Mouse (Mus musculus) thymus, postnatal 10 days (tissue): ENCODE data around the gene Rab11fip5.

Experiments used
- DNase-seq, 2 experiments: peaks; one replicate each; pipeline ENCODE4 v3.0.0; 2021; ENCODE audit warnings: low spot score in 2 of 2

Gene Rab11fip5

GRCm38 (mm10) chr6:85373066-85373860 lies 1.2 kb downstream of the Rab11fip5 start:
- DNase-seq, result no peak

DNA sequence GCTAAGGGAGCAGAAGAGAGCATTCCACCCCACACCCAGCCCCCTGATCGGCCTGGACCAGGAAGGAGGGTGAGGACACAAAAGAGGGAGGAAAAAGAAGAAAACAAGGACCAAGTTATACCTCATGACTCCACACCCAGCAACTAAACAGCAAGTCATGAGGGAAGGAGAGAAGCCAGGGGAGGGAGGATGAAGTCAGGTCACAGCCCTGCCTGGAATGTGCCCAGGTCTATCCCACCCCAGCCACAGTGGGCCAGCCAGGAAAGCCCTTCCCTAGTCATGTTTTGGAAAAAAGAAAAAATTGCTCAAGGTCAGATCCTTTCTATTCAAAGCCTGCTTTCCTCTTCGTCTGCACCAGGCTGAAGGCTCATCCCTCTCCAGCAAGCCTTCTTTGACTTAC lies 1.9 kb downstream of the Rab11fip5 start:
- no peak for DNase-seq

- DNase-seq, result no peak
Observed at GRCm38 (mm10) chr6:85371859-85372405, 2.5 kb downstream of the Rab11fip5 start.

GRCm38 (mm10) chr6:85370666-85371430 lies 3.6 kb downstream of the Rab11fip5 start:
- no peak for DNase-seq

GRCm38 (mm10) chr6:85370041-85370440 lies 4.4 kb downstream of the Rab11fip5 start:
- DNase-seq, result no peak

DNA sequence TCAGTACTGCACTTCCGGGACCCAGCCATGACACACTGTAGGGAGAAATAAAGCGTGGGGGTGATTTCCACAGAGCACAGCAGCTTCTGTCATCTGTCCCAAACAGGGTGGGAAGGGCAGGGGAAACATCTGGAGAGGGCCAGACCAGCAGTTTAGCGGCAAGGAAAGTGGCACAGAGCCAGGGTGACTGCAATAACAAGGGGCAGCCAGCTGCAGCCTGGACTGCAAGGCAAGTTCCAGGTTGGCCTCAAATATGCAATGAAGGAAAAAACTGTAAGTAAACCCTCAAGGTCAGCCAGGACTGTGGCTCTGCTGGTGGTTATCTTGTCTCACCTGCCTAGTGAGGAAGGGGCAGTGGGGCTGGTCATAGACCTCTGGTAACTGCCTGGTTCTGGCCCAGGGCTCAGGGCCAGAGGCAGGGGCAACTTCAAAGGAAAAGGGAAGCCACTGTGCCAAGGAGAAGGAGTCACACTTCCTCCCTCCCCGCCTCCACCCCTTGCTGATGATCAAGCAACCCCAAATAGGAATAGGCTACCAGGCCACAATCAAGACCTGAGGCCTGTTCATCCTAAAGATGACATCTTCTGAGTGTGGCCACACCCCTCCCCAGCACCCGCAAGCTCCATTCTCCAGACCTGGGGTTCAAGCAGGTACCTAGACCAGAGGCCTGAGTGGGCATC lies 5.1 kb downstream of the Rab11fip5 start:
- DNase-seq, result no peak

GRCm38 (mm10) chr6:85368722-85369121 lies 5.7 kb downstream of the Rab11fip5 start:
- no peak for DNase-seq

- DNase-seq, result no peak
Observed at GRCm38 (mm10) chr6:85368166-85368565, 6.3 kb downstream of the Rab11fip5 start.

DNA sequence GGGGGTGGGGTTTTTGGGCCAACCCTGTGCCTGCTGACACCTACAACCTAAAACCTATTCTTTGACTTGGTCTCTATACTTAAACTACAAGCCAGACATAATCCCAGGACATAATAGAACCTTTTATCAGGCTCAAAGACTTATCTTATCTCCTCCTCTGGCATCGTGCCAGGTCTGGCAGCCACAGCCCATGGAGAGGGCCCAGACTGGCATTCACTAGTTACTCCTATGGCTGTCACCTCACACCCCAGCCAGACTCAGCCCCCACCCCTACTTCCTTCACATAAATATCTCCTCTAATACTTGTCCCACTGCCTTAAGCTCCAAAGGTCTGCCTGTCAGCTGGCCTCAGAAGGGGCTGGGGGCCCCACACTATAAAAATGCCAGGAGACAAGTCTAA lies 8.0 kb downstream of the Rab11fip5 start:
- no peak for DNase-seq

DNA sequence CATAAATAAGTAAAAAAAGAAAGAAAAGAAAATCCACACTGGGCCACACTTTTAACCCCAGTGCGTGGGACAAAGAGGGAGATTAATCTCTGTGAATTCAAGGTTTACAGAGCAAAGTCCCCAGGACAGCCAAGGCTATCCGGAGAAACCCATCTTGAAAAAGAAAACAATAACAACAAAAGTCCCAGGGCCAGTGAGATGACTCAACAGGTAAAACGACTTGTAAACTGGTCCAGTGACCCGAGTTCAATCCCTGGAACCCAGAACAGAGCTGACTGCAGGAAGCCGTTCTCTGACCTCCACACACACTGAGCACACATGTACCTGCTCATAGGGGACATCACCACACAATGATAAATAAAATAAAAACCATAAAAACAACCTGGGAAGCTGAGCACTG lies 10.0 kb downstream of the Rab11fip5 start:
- no peak for DNase-seq

GRCm38 (mm10) chr6:85363906-85364260 lies 10.6 kb downstream of the Rab11fip5 start:
- DNase-seq, result no peak

DNA sequence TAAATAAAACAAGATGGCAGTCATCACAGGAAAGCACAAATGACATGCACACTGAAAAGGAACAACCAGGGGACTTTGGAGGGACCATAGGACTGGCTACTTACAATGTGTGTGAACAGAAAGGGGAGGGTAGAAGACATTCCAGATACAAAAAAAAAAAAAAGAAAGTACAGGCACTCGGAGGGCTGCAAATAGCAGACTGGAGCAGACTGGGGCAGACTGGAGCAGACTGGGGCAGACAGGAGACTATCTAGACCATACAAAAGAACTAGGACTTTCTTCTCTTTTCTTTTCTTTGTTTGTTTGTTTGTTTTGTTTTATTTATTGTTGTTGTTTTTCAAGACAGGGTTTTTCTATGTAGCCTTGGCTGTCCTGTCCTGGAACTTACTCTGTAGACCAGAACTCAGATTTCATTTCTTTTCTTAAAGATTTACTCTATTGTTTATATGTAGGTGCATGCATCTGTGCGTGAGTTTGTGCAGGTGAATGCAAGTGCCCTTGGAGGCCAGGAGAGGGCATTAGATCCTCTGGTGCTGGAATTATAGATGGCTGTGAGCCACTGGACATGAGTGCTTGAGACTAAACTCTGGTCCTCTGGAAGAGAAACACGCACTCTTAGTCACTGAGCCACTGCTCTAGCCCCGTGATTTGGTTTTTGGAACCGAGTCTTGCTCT lies 11.1 kb downstream of the Rab11fip5 start:
- DNase-seq, result no peak

- no peak for DNase-seq
Observed at GRCm38 (mm10) chr6:85362610-85363009, 11.8 kb downstream of the Rab11fip5 start.

DNA sequence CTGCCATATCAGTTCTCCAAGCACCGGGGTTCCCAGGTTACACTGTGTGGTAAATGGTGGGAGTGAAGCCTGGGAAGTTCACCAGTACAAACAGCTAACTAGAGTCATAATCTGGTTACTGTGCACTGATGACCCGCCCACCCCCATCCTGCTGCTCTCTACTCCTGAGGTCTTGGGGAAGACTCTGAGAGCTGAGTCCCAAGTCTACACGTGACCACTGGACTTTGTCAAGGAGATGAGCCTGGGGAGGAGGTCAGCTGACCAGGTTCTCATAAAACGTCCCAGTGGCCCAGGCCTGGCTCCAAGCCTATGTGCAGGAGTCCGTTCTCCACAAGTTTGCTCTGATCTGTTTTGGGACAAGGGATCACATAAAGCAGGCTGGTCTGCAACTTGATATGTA lies 14.1 kb downstream of the Rab11fip5 start:
- no peak for DNase-seq

DNA sequence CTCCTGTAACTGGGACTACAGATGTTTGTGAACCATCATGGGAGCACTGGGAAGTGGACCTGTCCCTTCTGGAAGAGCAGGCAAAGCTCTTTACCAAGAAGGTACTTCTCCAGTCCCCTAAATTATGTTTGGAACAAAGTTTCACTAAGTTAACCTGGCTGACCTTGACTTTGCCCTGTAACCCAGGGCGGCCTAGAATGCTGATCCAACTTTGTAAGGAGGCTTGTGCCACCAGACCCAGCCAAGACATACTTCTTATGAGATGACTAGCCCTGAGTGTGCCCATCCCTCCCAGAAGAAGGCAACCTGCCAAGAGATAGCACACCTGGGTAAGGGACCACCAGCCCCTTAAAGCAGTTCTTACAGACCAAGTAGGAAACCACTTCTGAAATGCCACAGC lies 15.6 kb downstream of the Rab11fip5 start:
- no peak for DNase-seq

DNA sequence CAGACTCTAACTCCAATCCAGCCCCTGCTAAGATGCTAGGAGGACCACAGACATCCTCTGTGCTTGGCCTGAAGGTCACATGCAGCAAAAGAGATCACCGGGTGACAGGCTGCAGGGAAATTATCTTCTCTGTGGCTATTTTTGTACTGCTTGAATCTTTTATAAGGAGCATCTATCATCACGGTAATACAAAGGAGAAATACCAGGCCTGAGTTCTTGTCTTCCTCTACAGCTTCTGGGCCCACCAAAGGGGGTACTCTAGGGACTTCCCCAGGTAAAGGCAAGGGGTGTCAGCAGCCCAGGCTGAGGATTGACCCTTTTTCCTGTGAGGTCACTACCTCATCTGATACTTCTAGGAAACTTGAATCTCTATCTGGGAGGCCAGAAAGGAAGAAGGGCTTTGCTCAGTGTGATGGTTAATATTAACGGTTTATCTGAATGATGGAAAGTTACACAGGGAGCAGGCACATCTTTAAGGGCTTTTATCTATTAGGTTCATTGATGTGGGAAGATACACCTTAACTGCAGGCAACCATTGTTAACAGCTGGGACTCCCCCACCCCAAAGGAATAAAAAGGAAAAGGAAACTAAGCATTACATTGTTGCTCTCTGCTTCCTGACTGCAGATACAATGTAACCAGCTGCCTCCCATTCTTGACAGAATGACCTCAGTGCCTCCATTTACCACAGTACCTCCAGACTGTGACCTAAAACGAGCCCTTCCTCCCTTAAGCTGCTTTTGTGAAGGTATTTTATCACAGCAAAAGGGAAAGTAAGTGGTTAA lies 17.6 kb downstream of the Rab11fip5 start:
- DNase-seq, result no peak

GRCm38 (mm10) chr6:85355753-85356152 lies 18.7 kb downstream of the Rab11fip5 start:
- no peak for DNase-seq

- DNase-seq, result no peak
Observed at GRCm38 (mm10) chr6:85354709-85355108, 19.7 kb downstream of the Rab11fip5 start.

- no peak for DNase-seq
Observed at GRCm38 (mm10) chr6:85353706-85354105, 20.7 kb downstream of the Rab11fip5 start.

DNA sequence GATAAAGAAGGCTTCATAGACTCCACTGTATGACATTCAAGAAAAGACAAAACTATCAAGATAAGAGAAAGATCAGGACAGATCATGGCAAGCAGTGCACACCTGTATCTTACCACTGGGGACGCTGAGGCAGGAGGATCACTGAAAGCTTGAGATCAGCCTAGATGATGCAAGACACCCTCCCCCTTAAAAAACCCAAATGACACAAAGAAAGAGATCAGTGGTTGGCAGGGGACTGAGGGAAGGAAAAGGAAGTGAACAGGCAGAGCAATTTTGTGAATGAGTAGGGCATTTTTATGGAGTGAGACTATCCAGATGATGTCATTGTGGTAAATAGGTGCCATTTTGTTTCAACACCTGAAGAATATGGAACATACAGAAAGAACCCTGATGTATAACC lies 24.3 kb downstream of the Rab11fip5 start:
- DNase-seq, result no peak

DNA sequence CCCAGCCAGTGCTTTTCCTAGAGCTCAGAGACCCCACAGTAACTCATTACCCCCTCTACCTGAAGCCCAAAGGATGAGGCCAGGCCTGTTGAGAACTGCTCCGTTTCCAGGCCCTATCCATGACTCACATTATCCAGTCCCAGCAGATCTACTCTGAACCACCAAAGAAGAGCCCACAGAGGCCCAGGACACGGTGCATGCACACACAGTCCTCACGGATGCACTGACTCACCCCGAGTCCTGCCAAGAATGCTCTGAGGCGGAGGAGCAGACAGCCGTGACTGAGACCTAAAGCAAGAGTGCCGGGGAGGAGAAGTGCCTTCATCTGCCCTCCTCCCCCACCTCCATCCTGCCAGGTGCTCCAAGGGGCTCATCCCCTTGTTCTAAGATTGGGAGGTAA lies 25.2 kb downstream of the Rab11fip5 start:
- DNase-seq, result no peak
